Mouse (Mus musculus): ENCODE measurements around the gene Angptl4.

- no peak for TF ChIP-seq NELFE (IDR thresholded peaks at IDR 0.05; ENCODE audit: low read depth, low read length)
- no peak for TF ChIP-seq IRF4 (IDR thresholded peaks at IDR 0.05; ENCODE audit: low read depth, low read length)
- no peak for TF ChIP-seq ZMIZ1 (IDR thresholded peaks at IDR 0.05; ENCODE audit: low read depth, low read length)
- no peak for TF ChIP-seq SIN3A (IDR thresholded peaks at IDR 0.05; ENCODE audit: low read length)
- TF ChIP-seq POLR2A (IDR thresholded peaks at IDR 0.05; ENCODE audit: low read depth, low read length): no peak
- no peak for TF ChIP-seq MAFK (IDR thresholded peaks at IDR 0.05; ENCODE audit: insufficient replicate concordance, low read length)
- no peak for TF ChIP-seq CTCF (conservative IDR thresholded peaks at IDR 0.05 in 1 of 2, IDR thresholded peaks at IDR 0.05 in 1 of 2; ENCODE audit: low read depth in 2 of 2, low read length in 2 of 2)
- TF ChIP-seq GABPA (IDR thresholded peaks at IDR 0.05; ENCODE audit: insufficient replicate concordance, low read depth, low read length): no peak
- TF ChIP-seq ZNF384 (IDR thresholded peaks at IDR 0.05; ENCODE audit: low read depth, low read length): no peak
- TF ChIP-seq EP300 (IDR thresholded peaks at IDR 0.05; ENCODE audit: low read length): no peak
- no peak for TF ChIP-seq POLR2AphosphoS2 (IDR thresholded peaks at IDR 0.05; ENCODE audit: low read depth, low read length)
- no peak for TF ChIP-seq MAZ (IDR thresholded peaks at IDR 0.05; ENCODE audit: low read depth, low read length)
- TF ChIP-seq MEF2A (IDR thresholded peaks at IDR 0.05; ENCODE audit: borderline replicate concordance, low read depth, low read length): no peak
- no peak for TF ChIP-seq BHLHE40 (IDR thresholded peaks at IDR 0.05; ENCODE audit: low read depth, low read length)
Observed at GRCm38 (mm10) chr17:33816612-33817011, 35.0 kb upstream of the Angptl4 start.
